Mouse (Mus musculus) induced T-regulatory cell, adult 2 months (primary cell): ENCODE data around the gene Sec23b.

Source experiments
- DNase-seq: peaks from one replicate; pipeline ENCODE4 v3.0.0-alpha.2; 2012; ENCODE audit warnings: low read depth

Sec23b gene

DNA sequence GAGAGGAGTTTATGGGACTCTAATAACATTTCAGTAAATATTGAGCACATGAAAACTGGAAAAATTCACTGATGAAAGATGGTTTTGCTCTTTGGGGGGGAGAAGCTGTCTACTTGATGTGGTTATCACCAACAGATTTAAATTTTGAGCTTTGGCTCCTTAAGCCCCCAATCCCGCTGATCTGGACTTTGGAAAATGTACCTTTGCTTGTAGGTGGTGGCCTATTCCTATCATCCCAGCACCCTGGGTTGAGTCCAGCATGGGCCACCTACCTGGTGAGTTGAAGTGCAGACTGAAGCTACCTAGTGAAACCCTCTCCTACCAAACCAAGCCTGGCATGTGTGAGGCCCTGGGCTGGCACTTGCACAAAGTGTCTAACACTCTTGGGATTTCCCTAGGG is 45.5 kb downstream of the Sec23b start:
- no peak for DNase-seq

DNA sequence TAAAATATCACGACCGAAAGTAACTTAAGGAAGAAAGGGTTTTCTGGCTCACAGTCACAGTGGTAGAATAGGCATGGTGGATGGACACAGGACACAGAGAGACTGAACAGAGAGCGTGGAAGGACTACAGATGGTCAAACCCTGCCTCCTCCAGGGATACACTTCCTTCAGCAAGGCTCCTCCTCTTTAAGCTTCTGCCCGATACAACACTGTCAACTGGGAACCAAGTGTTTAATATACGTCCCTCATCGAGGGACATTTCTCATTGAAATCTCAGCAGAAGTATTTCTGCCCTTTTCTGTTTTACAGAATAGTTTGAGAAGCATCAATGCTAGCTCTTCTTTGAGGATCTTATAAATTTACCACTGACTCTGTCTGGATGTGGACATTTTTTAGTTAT is 57.9 kb downstream of the Sec23b start:
- no peak for DNase-seq

DNA sequence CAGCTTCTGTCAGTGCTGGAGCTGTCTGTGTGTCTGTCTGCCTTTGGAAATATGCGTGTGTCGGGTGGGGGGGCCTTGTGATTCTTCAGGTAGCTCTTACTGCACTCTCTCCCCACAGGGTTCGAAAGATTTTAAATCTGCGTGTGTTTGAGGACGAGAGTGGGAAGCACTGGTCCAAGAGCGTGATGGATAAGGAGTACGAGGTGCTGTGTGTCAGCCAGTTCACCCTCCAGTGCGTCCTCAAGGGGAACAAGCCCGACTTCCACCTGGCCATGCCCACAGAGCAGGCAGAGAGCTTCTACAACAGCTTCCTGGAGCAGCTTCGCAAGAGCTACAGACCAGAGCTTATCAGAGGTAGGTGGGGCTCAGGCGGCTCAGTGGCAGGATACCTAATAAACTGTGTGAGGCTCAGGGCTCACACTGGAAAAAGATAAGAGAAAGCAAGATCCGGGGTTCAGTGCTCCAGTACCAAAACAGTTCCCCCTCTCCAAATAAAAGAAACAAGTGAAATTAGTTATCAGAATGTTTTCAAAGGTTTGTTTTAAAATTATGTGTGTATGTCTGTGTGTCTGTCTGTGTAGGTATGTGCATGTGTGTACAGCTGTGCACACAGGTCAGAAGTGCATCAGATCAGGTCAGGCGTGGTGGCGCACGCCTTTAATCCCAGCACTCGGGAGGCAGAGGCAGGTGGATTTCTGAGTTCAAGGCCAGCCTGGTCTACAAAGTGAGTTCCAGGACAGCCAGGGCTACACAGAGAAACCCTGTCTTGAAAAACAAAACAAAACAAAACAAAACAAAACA is 61.2 kb downstream of the Sec23b start:
- no peak for DNase-seq

DNA sequence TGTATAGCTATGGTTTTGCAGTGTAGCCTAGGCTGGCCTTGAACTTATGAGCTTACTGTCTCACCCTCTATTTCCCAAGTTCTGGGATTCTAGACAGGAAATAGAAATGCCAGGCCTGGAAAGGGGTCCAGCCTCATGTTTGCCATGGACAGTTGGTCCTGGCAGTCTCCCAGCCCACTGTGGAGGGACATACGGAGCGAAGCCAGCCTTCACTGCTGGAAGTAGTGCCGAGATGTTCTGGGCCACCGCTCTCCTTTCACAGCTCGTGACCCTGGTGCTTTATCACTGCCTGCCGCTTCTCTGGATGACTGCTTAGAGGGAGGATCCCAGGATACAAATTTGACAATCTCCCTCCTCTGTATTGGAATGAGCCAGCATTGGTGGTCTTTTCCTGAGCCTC is 65.5 kb downstream of the Sec23b start:
- no peak for DNase-seq

DNA sequence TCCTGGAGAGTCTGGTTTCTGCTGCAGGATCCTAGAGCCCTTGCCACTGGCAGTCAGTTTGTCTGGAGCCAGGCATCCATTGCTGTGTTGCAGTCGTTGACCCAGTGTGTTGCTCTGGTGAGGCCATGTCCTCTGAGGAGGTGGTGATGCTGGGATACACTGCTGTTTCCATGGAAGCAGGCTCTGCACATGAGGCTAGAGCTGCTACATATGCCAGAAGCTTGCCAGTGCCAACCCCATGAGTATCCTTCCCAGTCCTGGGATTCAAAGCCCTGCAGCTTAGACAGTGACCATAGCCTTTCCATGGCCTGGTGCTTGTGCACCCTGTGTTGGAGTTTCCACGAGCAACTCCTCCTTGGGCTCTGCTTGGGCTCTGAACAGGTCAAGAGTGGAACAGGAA is 77.5 kb downstream of the Sec23b start:
- DNase-seq: no peak

DNA sequence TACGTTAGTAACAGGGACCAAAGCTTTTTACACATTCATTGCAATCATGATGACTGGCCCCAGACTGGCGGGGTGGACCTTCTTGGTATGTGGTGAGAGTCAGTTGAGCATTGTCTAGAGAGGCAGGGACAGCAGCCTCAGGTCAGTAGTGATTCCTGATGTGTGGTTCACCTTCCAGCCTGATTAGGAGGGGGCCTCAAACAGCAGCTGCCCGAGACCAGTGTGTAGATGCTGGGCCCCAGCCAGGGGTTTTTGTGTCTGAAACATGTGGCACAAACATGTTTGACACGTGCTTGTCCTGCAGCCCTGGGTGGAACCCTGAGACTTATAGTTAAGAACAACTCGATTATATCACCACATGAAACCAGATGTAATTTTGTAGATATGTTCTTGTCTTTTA is 78.2 kb downstream of the Sec23b start:
- DNase-seq: no peak

DNA sequence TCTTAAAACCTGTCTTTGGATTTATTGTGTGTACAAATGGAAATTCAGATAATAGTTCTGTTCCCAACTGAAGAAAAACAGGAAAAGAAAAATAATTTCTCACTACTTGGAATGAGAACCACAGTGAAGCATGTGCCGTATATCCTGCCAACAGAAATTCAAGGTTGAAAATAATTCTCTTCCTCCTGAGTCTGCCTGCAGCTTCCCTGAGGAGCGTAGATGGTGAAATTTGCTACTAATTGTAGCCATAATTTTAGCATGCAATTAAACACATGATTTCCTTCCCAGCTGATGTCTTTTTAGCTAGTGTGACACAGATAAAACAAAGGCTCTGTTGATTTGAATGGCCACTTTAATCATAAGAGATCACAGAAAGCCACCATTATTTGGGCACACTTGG is 78.7 kb downstream of the Sec23b start:
- no peak for DNase-seq

DNA sequence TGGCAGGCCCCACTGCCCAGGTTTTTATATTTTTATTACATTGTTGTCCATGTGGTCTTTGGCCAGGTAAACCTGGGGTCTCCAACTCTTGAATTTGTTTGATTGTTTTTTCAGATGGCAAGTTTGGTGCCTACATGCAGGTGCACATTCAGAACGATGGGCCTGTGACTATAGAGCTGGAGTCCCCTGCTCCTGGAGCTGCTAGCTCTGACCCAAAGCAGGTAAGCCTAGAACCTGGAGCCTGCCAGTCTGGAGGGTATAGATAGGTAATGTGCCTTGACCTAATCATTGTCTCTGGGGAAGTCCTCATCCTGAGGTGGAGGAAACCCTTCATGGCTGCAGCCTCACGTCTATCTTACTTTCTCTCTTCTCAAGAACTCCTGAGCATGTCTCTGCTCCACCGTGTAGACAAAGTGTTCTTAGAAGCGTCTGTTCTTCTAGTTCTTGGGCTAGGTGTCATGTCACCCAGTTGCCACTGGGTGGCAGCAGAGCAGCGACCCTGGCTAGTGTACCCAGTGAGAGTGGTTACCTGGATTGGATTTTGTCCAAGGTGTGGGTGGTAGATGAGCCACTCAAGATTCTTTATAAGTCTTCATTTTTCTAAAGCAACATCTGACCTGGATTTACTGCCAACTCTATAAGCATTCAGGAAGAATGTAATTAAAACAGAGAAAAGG is 79.8 kb downstream of the Sec23b start:
- DNase-seq: peak; percentile 66

DNA sequence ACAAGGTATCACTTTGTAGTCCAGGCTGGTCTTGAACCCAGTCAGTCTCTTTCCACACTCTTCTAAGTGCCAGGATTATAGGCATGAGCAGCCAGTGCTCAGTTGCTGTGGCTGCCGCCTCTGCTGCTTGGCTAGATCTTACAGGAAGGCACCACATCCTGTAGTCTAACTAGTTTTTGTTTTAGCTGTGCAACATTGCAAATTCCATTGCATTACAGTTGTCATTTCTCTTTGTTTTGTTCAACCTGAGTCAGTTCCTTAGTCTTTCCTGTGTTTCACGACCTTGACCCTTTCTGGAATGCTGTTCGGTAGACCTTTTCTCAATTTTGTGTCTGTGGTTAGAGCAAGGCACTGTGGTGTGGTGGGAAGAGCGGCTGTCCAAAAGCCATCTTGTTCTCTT is 81.2 kb downstream of the Sec23b start:
- DNase-seq: no peak

DNA sequence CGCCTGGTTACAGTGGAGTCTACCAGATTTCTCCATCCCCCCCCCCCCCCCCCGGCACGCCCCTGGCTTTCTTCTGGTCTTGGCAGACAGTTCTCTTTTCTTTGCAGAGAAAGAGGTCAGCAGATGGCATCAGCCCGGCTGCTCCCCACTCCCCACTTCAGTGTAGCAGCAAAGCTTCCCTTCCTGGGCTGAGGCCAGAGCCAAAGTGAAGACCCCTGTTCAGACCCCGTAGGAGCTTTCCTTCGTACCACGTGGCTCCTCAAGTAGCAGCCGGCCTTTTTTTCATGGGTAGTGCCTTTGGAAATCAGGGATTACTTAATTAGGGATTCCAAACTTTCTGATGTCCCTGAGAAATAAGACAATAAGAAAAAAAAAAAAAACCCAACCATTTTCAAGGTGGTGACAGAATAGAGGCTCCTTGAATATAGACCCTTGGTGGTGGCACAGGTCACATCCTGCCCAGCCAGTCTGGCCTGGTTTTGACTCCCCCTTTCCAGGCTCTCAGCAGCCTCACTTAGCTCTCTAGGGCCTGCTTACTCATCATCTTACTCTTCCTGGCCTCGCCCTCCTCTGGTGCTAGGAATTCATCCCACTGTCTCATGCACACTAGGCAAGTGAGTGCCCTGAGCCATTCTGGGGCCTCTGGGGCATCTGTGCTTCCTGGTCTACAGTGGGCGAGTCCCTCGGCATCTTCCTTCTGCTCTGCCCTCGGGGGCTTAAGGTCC is 81.8 kb downstream of the Sec23b start:
- no peak for DNase-seq

DNA sequence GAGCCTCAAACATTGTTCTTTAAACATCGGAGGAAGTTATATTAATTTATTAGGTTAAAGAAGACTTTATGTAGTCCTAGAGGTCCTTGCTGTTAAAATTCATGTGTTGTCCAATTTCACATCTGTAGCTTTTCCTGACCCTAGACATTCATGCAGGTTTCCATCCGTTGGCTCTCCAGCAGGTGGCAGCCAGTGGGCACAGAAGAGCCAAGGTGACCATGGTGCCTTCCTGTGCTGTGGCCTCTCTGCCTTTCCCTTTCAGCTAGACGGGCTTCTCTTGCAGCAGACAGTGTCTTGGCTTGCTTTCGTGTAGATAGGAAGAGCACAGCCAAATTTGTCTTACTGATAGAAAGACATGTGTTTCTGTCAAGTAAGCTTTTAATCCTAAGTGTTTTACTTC is 82.7 kb downstream of the Sec23b start:
- DNase-seq: no peak

DNA sequence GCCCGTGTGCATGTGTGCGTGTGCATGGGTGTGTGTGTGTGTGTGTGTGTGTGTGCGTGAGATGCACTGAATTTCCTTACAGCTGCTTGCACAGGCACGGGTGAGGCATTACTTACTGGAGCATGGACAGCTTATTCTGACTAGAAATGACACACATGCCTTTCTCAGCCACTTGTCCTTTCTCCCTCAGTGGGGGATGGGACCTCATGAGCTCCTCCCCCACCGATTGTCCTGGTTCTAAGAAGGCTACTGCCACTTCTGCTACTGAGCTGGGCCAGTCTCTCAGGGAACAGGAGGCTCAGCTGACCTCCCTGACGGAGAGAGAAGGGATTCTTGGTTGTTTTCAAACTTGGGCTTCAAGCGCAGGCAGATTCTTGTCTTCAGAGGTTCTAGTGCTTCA is 84.1 kb downstream of the Sec23b start:
- DNase-seq: no peak
